Mouse (Mus musculus) hindbrain, embryonic 13.5 days (tissue): ENCODE data around the gene Sun5. TPM values are rescaled to one million over a fixed set of nuclear protein-coding genes. Genes with fewer than 3 reads are reported as not detected.
"Not testable (repeated sequence)": the region's sequence is repeated elsewhere in the genome, so short reads cannot be mapped to it uniquely, and the experiment has no call there.

ENCODE experiments used
- ATAC-seq: fragments of 200-750 bp; cut with Nextera tagmentation; 2 replicates; pipeline ENCODE4 v1.8.0; 2017; ENCODE audit warnings: moderate TSS enrichment; ENCODE audit not compliant: low FRiP score
- H3K27ac ChIP-seq: fragments of 300-500 bp; sonication (generic); 2 replicates; pipeline ENCODE4 v1.5.1; 2015; ENCODE audit warnings: inconsistent platforms, mild to moderate bottlenecking, moderate library complexity
- H3K27me3 ChIP-seq: fragments of 300-500 bp; sonication (generic); 2 replicates; pipeline ENCODE4 v1.6.1; 2015; ENCODE audit warnings: mild to moderate bottlenecking, inconsistent platforms
- H3K36me3 ChIP-seq: fragments of 300-500 bp; sonication (generic); 2 replicates; pipeline ENCODE4 v1.6.1; 2015; ENCODE audit warnings: mild to moderate bottlenecking, inconsistent platforms
- H3K4me1 ChIP-seq: fragments of 300-500 bp; sonication (generic); replicated peaks from 2 replicates; pipeline ENCODE4 v1.6.1; 2015; ENCODE audit warnings: inconsistent platforms
- H3K4me2 ChIP-seq: fragments of 300-500 bp; sonication (generic); 2 replicates; pipeline ENCODE4 v1.6.1; 2015; ENCODE audit warnings: inconsistent platforms, mild to moderate bottlenecking, moderate library complexity
- H3K4me3 ChIP-seq: fragments of 300-500 bp; sonication (generic); 2 replicates; pipeline ENCODE4 v1.5.1; 2015; ENCODE audit warnings: mild to moderate bottlenecking, inconsistent platforms
- H3K9ac ChIP-seq: fragments of 300-500 bp; sonication (generic); 2 replicates; pipeline ENCODE4 v1.6.1; 2015; ENCODE audit warnings: mild to moderate bottlenecking, inconsistent platforms
- H3K9me3 ChIP-seq: fragments of 300-500 bp; sonication (generic); 2 replicates; pipeline ENCODE4 v1.6.1; 2016; ENCODE audit warnings: inconsistent platforms
- WGBS: fragments of 180-500 bp; shearing (Covaris S2); methylation state at CpG from one replicate; pipeline ENCODE4 v1.1.7; 2015; 5-methylcytosine and 5-hydroxymethylcytosine counted together
- polyA plus RNA-seq: library from polyadenylated mRNA; unstranded; fragments of >200 nt; fragmentation: Nextera tagmentation; extraction: Ambion mirVana; gene quantifications from 2 replicates; pipeline ENCODE4 v1.2.1, GENCODE M21; 2015

The Sun5 gene
- polyA plus RNA-seq, 1 experiment from 2014 or later: not detected

DNA sequence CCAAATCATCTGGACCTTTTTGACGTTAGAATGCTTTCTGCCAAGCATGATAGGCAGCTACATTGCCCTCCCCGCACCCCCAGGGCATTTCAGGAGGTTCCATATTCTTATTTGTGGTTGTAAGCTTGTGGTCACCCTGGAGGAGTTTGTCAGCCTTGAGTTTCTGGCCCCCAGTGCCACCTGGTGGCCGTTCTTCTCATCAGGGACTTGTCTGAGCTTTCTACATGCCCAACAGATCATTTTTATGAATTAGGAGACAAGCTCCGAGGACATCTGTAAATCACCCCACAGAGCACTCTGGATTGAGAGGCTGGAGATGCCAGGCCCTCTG lies 19.9 kb downstream of the Sun5 start:
- Histone ChIP-seq H3K27ac (no peak overlapping the region), H3K36me3 (no peaks in the 10 kb centered on the region), H3K4me3 (no peak overlapping the region), H3K27me3 (no peaks in the 10 kb centered on the region), H3K9ac (no peak overlapping the region), H3K9me3 (no peaks in the 10 kb centered on the region), H3K4me1 (no peaks in the 10 kb centered on the region), H3K4me2 (no peak overlapping the region)
- WGBS: 58% methylated on average over 4 of the region's 4 CpGs
- no peak for ATAC-seq

DNA sequence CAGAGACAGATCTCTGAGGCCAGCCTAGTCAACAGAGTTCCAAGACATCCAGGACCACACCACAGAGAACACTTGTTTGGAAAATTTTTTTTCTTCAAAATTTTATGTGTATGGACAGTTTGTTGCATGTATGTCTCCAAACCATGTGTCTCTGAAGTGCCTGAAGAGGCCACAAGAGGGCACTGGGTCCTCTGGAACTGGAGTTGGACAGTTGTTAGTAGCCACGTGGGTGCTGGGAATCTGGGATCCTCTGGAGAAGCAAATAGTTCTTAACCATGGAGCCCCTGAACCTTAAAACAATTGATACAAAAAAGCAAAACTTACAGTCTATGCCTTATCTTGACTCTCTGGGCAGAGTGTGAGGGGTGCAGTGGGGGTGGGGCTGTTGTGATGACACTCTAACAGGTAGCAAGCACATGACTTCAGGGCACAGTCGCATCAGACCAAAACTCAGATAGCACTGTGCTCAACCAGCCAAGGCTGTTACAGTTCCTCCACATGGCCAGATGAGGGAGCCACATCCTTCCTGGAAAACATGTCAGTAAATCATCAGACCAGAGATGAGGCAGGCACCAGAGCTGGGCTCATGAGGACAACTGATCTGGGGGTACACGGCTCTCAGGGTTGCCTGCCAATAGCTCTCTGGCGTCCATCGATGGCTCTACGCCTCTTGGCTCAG lies 20.4 kb downstream of the Sun5 start:
- H3K27me3 ChIP-seq: no peaks in the 10 kb centered on the region
- H3K9me3 ChIP-seq: no peaks in the 10 kb centered on the region
- H3K9ac ChIP-seq: no peak overlapping the region
- ATAC-seq: no peak
- no peak overlapping the region for H3K4me2 ChIP-seq
- 83% methylated on average over 6 of the region's 6 CpGs for WGBS
- no peak overlapping the region for H3K27ac ChIP-seq
- no peak overlapping the region for H3K4me3 ChIP-seq
- H3K4me1 ChIP-seq: no peaks in the 10 kb centered on the region
- no peaks in the 10 kb centered on the region for H3K36me3 ChIP-seq

- Histone ChIP-seq H3K4me3 (no peak overlapping the region), H3K36me3 (no peaks in the 10 kb centered on the region), H3K27ac (no peak overlapping the region), H3K4me2 (no peak overlapping the region), H3K9ac (no peak overlapping the region), H3K9me3 (no peaks in the 10 kb centered on the region), H3K4me1 (no peaks in the 10 kb centered on the region), H3K27me3 (no peaks in the 10 kb centered on the region)
- WGBS: 79% methylated on average over 3 of the region's 3 CpGs
- no peak for ATAC-seq
Measured at GRCm38 (mm10) chr2:153848389-153848788, 22.5 kb downstream of the Sun5 start.

- 92% methylated on average over 8 of the region's 8 CpGs for WGBS
- H3K4me2 ChIP-seq: no peak overlapping the region
Measured at GRCm38 (mm10) chr2:153842854-153843253, 28.0 kb downstream of the Sun5 start.

GRCm38 (mm10) chr2:153833291-153833690 lies 37.6 kb downstream of the Sun5 start:
- no peak overlapping the region for H3K4me3 ChIP-seq
- no peak overlapping the region for H3K4me2 ChIP-seq
- H3K9me3 ChIP-seq: no peaks in the 10 kb centered on the region
- WGBS: 92% methylated on average over 8 of the region's 8 CpGs
- no peaks in the 10 kb centered on the region for H3K36me3 ChIP-seq
- no peak for ATAC-seq
- no peak overlapping the region for H3K9ac ChIP-seq
- H3K27me3 ChIP-seq: no peaks in the 10 kb centered on the region
- no peaks in the 10 kb centered on the region for H3K4me1 ChIP-seq
- H3K27ac ChIP-seq: no peak overlapping the region

More at GRCm38 (mm10) chr2:153842854-153843253, 28.0 kb downstream of the Sun5 start:
- no peaks in the 10 kb centered on the region for H3K9me3 ChIP-seq
- H3K36me3 ChIP-seq: no peaks in the 10 kb centered on the region
- H3K4me1 ChIP-seq: no peaks in the 10 kb centered on the region
- no peak overlapping the region for H3K9ac ChIP-seq
- no peak overlapping the region for H3K4me3 ChIP-seq
- ATAC-seq: no peak
- no peaks in the 10 kb centered on the region for H3K27me3 ChIP-seq
- H3K27ac ChIP-seq: no peak overlapping the region

DNA sequence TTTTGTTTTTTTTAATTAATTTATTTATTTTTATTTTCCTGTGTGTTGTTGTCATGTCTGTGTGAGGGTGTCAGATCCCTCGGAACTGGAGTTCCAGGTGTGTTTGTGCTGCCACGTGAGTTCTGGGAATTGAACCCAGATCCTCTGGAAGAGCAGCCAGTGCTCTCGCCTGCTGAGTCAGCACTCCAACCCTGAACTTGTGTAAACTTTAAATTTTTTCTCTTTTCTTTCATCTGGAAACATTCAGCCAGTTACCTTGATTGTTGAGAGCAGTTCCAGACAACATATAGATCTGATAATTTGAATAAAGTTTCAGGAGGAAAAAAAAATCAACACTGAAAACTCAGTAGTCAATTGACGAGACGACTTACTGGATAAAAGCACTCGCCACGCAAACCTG lies 42.2 kb downstream of the Sun5 start:
- Histone ChIP-seq H3K36me3 (no peaks in the 10 kb centered on the region), H3K27me3 (no peaks in the 10 kb centered on the region), H3K4me1 (peaks cover 6% of the 10 kb centered on the region; the same call in 1 of the 2 replicates), H3K9ac (no peak overlapping the region), H3K4me3 (no peak overlapping the region), H3K4me2 (no peak overlapping the region), H3K9me3 (no peaks in the 10 kb centered on the region), H3K27ac (no peak overlapping the region)
- no peak for ATAC-seq
- WGBS: 87% methylated on average over 7 of the region's 7 CpGs

- no peak for ATAC-seq
- Histone ChIP-seq H3K4me2 (no peak overlapping the region), H3K27me3 (no peaks in the 10 kb centered on the region), H3K4me1 (peaks cover 6% of the 10 kb centered on the region; the same call in 1 of the 2 replicates), H3K9ac (no peak overlapping the region), H3K9me3 (no peaks in the 10 kb centered on the region), H3K27ac (no peak overlapping the region), H3K36me3 (no peaks in the 10 kb centered on the region), H3K4me3 (no peak overlapping the region)
- 80% methylated on average over 8 of the region's 8 CpGs for WGBS
Measured at GRCm38 (mm10) chr2:153827171-153827830, 43.6 kb downstream of the Sun5 start.

DNA sequence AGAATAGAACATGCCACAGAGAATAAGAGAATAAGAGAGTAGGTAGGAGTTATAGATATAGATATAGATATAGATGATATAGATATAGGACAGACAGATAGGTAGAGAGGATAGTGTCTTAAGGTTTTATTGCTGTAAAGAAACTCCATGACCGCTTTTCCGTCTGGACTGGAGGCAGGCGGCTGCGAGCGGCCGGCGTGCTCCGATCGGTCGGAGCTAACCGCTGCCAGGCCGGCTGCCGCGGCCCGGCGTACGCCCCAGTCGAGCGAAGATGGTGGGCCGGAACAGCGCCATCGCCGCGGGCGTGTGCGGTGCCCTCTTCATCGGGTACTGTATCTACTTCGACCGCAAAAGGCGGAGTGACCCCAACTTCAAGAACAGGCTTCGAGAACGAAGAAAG lies 45.0 kb downstream of the Sun5 start:
- H3K27ac ChIP-seq, H3K9me3 ChIP-seq, H3K9ac ChIP-seq, H3K4me3 ChIP-seq, H3K4me1 ChIP-seq, ATAC-seq, H3K36me3 ChIP-seq, H3K27me3 ChIP-seq, H3K4me2 ChIP-seq: not testable (repeated sequence)
- 61% methylated on average over 32 of the region's 32 CpGs for WGBS

- peak; percentile 69; the same call in 1 of the 2 replicates for ATAC-seq
Measured at GRCm38 (mm10) chr2:153824593-153824992, 46.3 kb downstream of the Sun5 start.

DNA sequence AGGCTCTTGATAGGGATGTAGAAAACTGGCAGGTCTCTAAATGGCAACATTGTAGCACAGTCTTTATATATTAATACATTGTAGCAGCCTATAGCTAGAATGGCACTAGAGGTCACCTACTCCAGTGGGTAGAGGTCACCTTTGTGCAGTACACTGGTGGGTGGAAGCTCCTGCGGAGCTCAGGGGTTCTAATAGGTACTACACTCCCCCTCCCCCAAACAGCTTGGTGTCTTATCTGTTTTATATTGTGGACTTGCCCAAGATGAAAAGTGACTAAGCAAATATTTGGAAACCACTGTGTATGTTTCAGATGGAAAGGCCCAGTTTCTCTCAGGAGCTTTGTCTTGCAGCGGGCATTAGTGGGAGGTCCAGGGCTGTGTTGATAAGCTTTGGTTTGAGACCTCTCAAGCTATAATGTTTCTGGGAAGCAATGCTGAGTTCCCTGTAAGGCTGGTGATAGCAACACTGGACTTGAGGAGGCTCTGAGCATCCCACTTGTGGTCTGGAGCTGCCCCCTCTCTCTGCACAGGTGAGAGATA lies 48.8 kb downstream of the Sun5 start:
- H3K4me1 ChIP-seq: peaks cover 6% of the 10 kb centered on the region; the same call in 1 of the 2 replicates
- no peak for ATAC-seq
- no peak overlapping the region for H3K4me3 ChIP-seq
- no peak overlapping the region for H3K4me2 ChIP-seq
- no peak overlapping the region for H3K27ac ChIP-seq
- no peaks in the 10 kb centered on the region for H3K36me3 ChIP-seq
- no peak overlapping the region for H3K9ac ChIP-seq
- H3K9me3 ChIP-seq: no peaks in the 10 kb centered on the region
- no peaks in the 10 kb centered on the region for H3K27me3 ChIP-seq
- WGBS: 93% methylated on average over 2 of the region's 2 CpGs

More at GRCm38 (mm10) chr2:153824593-153824992, 46.3 kb downstream of the Sun5 start:
- no peak overlapping the region for H3K9ac ChIP-seq
- peaks cover 6% of the 10 kb centered on the region; the same call in 1 of the 2 replicates for H3K4me1 ChIP-seq
- H3K4me3 ChIP-seq: no peak overlapping the region
- WGBS: 67% methylated on average over 6 of the region's 6 CpGs
- H3K27me3 ChIP-seq: no peaks in the 10 kb centered on the region
- H3K36me3 ChIP-seq: no peaks in the 10 kb centered on the region
- H3K9me3 ChIP-seq: no peaks in the 10 kb centered on the region
- no peak overlapping the region; the same call in 1 of the 2 replicates for H3K27ac ChIP-seq
- no peak overlapping the region for H3K4me2 ChIP-seq

DNA sequence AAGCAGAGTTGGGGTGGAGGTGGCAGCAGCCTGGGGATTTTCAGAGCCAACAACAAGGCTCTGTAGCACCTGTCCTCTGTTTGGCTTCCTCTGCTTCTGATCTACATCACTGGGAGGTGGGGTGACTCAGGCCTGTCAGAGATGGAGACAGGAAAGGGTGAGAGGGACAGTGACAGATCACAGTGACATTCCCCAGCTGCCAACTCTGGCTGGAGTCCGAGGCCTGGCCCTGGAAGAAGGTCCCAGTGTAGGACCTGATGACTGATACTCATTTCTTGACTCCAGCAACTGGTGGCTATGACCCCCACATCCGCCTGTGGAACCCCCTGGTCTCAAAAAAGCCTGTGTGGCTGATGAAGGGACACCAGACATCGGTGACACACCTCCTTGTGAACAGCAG lies 61.0 kb downstream of the Sun5 start:
- no peaks in the 10 kb centered on the region for H3K9me3 ChIP-seq
- H3K4me1 ChIP-seq: no peaks in the 10 kb centered on the region
- H3K4me2 ChIP-seq: no peak overlapping the region
- no peak for ATAC-seq
- WGBS: 76% methylated on average over 3 of the region's 3 CpGs
- no peak overlapping the region for H3K27ac ChIP-seq
- H3K27me3 ChIP-seq: no peaks in the 10 kb centered on the region
- H3K9ac ChIP-seq: no peak overlapping the region
- no peak overlapping the region for H3K4me3 ChIP-seq
- no peaks in the 10 kb centered on the region for H3K36me3 ChIP-seq

DNA sequence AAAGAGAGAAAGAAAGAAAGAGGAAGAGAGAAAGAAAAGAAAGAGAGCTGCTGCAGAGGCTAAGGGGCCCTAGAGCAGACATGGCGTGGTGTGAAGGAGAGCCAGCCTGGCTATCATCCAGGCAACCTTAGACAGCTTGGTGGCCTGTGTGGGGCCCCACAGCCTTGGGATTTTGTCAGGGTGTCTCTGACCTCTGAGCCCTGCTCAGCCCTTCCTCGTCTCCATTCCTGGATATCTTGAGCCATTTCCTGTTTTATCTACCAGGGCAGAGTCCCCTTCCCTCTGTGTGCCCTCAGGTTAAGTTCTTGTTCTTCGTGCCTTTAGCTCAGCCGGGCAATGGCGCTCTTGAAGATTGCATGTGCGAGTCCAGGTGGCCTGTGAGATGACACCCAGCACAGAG lies 62.0 kb downstream of the Sun5 start:
- Histone ChIP-seq H3K4me1 (no peaks in the 10 kb centered on the region), H3K4me2 (no peak overlapping the region), H3K9ac (no peak overlapping the region), H3K4me3 (no peak overlapping the region), H3K36me3 (no peaks in the 10 kb centered on the region), H3K27me3 (no peaks in the 10 kb centered on the region), H3K27ac (no peak overlapping the region), H3K9me3 (no peaks in the 10 kb centered on the region)
- WGBS: 89% methylated on average over 6 of the region's 6 CpGs
- ATAC-seq: no peak

DNA sequence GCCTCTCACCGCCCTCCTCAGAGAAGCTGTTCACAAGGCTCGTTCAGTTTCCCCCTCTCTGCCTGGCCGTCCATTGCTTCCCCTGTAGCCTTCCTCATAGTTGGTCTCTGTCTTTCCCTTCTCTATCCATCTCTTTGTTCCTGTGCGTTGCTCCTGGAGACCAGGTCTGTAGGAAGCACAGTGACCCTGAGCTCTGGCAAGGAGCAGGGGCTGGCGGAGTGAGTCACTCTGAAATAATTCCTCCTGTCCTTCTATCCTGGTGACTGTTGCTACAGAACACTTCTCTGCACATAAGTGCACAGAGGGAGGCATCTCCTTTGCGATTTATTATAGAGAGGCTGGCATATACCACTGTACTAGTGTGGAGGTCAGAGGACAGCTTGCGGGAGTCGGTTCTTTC lies 62.7 kb downstream of the Sun5 start:
- Histone ChIP-seq H3K27ac (no peak overlapping the region), H3K4me3 (no peak overlapping the region), H3K4me1 (no peaks in the 10 kb centered on the region), H3K4me2 (no peak overlapping the region), H3K9ac (no peak overlapping the region), H3K36me3 (no peaks in the 10 kb centered on the region), H3K9me3 (no peaks in the 10 kb centered on the region), H3K27me3 (no peaks in the 10 kb centered on the region)
- ATAC-seq: no peak
- 78% methylated on average over 8 of the region's 8 CpGs for WGBS
